Mouse (Mus musculus): ENCODE measurements around the gene Dmrtc2.

GRCm38 (mm10) chr7:24912480-24912879, 42.6 kb downstream of the Dmrtc2 start:
- TF ChIP-seq CTCF (IDR thresholded peaks at IDR 0.05; ENCODE audit: control insufficient read depth, insufficient read depth, insufficient read length) (no peak), MYOG (IDR thresholded peaks at IDR 0.05; ENCODE audit: control insufficient read depth, extremely low read depth, insufficient read length) (no peak), CEBPB (IDR thresholded peaks at IDR 0.05; ENCODE audit: low read depth) (no peak), USF1 (IDR thresholded peaks at IDR 0.05; ENCODE audit: low read depth) (no peak), MYOD1 (IDR thresholded peaks at IDR 0.05; ENCODE audit: control insufficient read depth, insufficient read length, low read depth) (no peak), MAX (IDR thresholded peaks at IDR 0.05) (no peak)

Data from C2C12 (cell line).